Mouse (Mus musculus) gastrocnemius, adult 18-20 months (tissue): ENCODE results near the gene Sox6. TPM values are rescaled to one million over a fixed set of nuclear protein-coding genes. Genes with fewer than 3 reads are reported as not detected.
"Not testable (repeated sequence)": the region's sequence is repeated elsewhere in the genome, so short reads cannot be mapped to it uniquely, and the experiment has no call there.

Experiments used
- DNase-seq: peaks from one replicate; pipeline ENCODE4 v3.0.0; 2021; ENCODE audit warnings: low spot score
- total RNA-seq, 2 experiments: library from RNA; stranded (reverse); gene quantifications; 2 replicates each; pipeline ENCODE4 v1.2.3; 2021

Sox6 gene
- total RNA-seq, 2 experiments from 2014 or later, result 138 to 186 TPM

DNA sequence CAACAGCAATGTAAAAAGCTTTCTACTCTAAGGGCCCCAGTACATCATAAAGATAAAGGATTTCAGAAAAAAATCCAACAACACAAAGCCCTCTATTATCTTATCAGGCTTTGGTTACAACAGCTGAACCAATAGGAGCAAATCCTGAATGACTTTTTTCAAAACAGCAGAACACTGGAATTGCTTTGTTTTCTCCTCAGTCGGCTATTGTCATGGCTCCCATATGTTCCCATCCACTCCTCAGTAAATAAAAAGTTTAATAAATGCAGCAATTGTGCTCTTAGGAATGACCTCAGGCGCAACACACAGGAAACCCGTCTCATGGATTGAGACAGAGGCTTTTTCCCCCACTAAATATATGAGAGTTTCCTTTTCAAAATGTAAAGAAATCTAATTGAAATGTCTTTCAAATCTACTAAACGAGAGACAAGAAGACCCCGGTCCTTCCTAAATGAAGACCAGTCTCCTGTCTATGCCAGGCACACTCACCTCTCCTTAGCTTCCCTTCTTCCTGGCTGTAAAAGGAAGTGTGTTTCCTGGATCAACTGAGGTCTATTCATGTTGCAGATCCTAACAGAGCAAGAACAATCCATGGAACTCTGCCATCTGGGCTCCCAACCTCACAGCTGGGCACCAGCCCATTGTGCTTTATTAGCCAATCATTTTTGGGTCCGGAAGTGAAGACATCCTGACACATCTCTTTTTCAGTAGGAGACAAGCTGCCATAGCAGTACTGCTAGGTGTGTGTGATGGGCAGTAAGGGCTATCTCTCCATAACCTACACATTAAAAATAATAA is 369.2 kb downstream of the Sox6 start:
- DNase-seq, result no peak

DNA sequence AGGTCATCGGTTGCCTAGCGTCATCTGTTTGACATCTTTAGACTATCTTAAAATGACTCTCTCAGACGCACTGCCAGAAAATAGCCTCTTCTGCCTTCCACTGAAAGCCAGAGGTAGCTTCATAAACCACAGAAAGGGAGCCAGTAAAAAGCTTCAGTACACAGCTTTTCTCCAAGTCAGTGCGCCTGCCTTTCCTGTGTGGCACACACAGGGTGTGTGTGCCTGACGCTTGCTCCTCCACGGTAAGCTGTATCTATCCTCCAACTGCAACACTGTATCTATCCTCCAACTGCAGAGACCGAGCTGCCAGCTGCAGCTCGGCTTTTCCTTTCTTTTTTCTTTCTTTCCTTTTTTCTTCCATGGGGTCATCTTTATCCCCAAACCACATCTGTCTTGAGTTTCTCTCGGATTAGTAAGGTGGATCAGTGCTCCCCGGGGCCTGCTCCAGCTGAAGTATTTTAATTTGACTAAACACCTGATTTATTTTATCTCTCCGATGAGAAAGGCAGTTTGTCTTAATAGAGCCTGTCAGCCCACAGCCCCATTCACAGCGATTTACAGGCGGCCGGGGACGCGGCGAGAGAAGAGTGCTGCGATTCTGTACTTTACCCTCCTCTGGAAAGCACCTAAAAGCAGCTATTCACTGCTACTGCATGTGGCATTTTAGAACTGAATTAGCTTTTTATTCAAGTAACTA is 371.8 kb downstream of the Sox6 start:
- no peak for DNase-seq

DNA sequence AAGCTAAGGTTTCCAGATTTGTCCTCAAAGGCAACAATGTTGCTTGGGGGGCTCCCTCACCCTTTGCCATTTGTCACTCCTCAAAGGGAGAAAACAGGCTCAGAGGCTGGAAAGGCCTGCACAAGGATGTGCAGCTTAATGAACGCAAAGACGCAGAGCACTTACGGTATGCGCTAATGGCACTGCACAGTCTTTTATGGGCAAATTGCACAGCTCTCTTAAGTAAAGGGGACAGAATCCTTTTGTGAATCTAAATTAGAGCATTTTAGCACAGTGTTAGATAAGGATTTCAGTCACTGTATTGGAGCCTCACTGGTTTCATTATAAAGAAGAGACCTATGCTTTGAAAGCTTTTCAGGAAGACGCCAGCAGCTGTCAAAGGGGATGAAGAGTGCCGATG is 375.2 kb downstream of the Sox6 start:
- DNase-seq, result no peak

DNA sequence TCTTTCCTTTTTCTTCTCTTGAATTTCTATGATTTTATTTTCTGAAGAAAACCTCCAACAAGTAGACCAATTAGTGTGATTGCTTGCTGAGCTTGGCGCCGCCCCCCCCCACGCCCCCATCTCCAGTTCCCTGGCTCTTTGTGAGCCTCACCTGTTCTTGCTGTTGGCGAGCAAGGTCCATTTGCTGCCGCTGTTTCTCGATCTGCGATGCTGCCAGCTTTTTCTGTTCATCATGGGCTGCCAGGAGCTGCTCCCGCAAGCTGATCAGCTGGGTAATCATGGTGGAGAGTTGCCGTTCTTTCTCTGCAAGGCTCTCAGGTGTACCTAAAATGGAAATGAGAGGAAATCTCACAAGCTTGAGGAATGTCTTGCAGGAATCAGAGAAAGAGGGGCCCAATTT is 376.5 kb downstream of the Sox6 start:
- no peak for DNase-seq

DNA sequence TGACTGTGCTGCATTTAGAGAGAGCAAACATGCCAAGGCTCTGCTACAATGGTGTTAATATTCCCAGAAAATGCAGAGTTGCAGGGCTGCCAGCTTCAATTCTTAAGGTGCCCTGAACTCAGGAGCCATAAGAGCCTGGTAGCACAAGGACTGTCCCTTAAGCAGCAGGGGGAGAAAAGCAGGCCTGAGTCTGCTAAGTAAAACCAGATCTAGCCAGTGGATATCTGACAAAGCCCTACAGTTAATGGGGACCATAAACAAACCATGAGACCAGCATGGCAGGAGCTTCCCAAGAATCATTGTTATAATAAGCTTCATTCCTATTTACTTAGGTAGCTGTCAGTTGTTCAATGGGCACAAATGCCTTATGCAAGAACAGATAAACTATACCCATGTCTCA is 391.9 kb downstream of the Sox6 start:
- DNase-seq, result no peak

DNA sequence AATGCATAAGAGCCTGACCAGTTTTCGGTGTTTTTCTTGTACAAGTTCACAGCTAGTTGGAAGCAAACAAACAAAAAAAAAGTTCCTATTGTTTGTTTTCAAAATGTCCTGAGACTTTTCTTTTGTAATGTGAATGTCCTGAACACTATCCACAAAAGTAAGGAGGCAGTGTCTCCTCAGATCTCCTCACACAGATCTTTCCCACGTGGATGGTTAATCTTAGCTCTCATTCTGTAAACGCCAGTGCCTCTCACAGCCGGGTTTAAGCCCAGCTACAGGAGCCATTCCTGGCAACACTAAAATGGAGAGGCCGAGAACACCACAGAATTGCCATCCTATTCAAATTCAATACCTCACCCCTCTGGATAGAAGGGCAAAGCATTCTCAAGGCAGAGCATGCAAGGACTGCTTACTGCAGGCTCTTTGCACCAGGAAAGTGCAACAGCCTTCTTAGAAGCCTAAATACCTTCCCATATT is 392.6 kb downstream of the Sox6 start:
- no peak for DNase-seq

DNA sequence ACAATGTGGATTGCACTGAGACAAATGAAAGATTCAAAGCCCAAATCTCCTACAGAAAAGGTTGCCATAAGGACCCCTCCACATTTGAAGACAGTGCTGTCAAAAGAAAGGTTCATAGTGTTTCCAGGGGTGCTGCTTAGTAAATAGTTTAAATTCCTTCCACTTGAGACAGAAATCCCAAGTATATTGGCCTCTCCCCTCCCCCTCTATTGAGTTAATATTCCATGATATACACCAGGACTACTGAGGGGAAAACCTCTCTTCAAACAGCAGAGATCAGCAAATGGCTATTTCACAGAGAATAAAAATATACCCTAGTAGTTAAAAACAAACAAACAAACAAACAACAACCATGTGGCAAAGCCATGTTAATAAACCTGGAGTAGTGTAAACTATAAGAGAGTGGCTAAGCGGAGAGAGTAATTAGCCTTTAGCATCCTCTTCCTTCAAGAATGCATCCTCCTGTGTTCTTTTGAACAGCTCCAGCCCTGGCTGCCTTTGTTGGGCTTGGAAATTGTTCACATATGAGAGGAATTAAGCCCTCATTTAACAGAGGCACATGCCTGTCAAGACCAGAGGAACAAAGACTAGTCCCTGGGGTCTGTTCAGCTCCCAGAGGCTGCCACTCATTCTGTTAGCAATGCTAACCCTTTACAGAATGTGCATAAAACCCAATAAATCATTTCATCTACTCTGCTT is 393.2 kb downstream of the Sox6 start:
- DNase-seq, result no peak

DNA sequence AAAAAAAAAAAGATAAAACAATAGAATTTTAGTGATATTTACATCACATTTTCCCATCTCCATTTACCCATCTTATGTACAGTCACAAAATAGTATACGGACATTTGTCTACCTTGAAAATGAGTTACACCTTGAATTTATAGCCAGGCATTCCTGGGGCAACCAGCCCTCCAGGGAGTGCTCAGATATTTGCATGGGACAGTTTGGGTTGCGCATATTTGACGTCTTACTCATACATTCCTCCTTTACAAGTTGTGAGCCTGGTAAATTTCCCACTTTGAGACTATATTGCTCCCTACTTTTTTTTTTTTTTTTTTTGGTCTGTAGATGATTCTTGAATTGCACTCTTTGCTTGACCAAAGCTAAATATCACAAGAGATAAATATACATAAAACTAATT is 407.9 kb downstream of the Sox6 start:
- DNase-seq, result no peak

DNA sequence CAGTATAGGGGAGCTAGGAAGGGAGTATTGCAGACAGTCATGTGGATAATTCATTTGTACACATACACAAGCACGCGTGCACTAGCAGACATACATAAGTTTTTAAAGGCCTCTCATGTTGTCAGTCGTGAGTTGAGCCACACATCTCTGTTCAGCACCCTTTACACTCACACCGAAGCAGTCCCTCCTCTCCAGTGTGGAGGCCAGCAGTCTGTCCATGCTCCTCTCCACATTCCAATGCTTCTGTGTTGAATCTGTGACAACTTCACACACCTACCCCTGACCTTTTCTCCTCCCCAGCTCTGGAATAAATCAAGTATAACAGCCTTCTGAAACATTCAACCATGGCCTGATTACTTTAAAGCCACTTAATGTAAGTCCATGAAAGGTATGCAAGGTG is 408.3 kb downstream of the Sox6 start:
- no peak for DNase-seq

DNA sequence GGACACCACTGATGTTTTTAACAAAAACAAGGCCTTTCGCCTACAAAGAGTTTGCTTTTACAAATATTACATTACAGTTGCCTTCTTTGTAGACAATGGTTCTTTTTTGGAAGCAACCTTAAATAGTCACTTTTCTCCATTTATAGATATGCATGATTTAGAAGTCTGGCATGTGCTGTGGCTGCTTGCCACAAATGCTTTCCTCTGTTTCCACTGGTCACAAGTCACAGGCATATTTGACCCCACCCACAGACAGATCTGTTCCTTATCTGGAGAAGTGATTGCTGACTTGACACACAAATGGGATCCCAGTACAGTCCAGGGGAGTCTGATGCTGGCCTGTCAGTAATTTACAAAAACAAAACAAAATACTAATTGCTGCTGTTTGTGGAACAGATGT is 409.8 kb downstream of the Sox6 start:
- no peak for DNase-seq

DNA sequence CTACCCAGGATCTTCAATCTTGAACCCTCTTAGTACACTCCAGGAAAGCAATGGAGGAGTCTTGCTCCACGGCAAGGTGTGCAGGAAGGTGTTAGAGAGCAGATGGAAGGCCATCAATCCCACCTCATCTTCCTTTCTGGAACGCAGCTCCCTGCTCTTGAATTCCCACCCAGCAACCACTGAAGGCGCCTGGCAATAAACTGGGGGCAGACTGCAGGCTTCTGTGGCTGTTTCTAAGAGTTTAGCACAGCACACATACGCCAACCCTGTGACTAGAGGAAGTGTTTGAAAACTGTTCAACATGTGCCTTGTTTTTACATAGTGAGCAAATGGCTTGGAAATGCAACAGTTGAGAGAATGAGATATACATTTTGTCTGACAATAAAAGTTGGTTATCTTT is 412.6 kb downstream of the Sox6 start:
- DNase-seq, result no peak

DNA sequence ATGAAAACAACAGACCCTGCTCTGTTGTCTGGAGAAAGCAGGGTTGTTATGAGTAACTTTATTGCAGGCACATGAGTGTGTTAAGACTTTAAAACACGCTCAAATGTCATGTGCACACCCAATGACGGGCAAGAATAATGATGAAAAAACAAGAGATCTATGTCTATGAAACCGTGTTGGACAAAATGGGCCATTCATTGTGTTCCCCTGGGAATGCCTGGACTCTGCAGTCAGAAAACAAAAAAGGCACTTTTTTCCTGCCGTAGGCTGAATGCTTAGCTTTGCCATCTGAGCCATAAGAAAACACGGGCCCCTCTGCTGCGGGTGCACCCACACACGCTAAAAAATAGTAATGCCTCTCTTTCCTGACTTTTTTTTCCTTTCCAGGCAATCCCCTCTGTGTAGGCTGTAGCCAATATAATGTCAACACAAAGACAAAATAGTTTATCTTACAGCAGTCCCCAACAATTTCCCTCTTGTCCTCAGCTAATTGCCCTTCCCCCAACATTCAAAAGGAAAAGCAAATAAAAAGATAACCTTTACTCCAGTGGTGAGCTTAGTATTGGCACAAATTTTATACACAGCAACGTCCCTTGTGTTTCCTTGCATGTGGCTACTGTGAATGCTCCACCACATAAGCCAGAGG is 413.6 kb downstream of the Sox6 start:
- no peak for DNase-seq

DNA sequence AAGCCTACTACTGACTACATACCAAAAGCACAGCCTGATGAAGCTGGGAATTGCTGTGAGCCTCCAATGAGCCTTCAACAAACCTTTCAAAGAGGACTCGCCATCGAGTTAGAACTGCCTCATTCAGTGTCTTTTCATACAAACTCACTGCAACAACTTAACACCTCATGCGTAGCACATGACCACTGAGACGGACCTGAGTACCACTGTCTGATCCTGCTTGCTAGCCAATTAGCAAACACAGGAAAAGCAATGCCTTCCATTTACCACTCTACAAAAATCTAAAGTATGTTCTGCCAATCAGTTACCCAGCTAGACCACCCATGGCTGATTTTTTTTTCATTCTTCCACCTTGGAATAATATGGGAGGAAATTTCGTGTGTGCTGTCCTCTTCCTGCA is 414.1 kb downstream of the Sox6 start:
- no peak for DNase-seq

DNA sequence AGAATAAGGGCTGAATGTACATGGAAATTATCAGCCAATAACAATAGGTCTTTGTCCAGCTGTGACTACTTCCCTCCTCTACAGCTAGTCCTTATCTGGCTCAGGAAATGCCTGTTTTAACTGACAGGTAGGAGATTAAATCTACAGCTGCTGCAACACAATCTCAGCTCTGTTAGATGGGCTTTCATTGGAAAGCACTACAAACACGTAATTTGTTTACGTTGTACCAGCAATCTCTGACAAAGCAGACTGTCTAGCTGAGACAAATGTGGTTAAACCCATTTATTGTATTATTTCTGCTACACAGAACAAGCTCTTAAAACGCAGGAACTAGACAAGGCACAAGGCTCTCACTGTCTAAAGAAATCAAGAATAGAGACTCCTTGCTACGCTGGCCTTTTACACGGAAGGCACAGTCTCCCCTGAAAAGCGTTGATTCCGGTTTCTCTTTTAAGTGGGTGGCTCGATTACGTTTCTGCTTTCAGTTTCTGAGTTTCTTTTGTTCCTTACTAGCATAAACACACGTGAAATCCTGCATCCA is 422.8 kb downstream of the Sox6 start:
- DNase-seq, result no peak

DNA sequence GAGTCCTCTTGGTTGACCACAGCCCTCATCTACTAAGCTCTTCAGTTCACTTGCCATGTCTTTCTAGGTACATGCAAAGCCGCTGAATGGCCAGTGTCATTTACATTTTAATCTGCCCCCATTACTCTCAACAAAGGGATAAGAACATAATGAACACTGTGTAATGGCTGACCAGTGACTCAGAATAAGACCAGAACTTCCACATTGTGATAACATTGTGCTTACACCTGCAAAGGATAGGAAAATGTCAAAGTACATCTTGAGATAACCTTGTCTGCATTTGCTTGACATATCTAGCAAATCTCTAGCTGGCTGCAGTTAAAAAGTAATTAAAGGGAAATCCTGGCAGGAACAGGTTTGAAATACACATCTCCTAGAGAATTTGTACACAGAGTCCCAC is 431.1 kb downstream of the Sox6 start:
- no peak for DNase-seq

DNA sequence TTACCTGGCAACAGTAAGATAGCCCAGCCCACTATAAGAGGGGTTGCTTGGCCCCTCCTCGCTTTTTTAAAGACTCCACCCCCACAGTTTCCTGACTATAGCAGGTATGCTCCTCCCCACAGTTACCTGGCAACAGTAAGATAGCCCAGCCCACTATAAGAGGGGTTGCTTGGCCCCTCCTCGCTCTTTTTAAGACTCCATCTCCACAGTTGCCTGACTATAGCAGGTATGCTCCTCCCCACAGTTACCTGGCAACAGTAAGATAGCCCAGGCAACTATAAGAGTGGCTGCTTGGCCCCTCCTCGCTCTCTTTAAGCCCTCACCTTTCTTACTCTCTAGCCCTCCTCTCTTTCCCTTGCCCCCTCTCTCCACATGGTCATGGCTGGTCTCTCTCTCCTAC is 432.5 kb downstream of the Sox6 start:
- DNase-seq, result not testable (repeated sequence)

DNA sequence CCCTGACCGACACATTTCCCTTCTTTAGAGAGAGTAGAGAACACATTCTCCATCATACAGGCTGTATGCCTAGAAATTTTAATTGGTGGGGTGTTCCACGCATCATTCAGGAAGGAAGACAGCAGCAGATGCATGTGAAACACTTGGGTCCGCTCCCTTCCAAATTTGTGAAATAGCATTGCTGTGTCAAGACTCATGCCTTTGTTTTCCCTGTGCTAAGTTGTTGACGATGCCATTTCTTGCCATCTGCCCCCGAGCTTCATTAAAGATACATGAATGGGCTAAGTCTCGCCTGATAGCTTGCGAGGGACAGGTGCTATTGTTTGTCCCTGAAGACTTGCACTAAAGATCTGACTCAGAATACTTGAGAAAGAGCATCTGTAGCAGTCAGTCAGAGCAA is 433.7 kb downstream of the Sox6 start:
- DNase-seq, result no peak

DNA sequence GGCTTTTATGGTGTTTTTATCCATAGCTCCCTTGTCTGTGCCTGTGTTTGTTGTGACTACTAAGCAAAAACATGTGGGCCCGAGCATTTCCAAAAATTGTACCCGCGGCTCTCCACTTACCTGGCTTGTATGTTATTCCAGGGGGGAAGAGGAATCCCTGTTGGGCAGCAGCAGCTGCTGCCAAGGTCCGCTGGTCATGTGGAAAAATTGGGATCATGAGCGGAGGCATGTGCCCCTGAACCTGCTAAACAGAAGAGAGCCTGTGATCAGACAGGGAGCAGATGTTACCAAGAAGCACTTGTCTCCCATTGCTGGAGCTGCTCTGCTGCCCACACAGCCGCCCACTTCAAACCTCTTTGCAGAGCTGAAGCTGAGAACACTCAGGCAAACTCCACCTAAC is 441.2 kb downstream of the Sox6 start:
- DNase-seq, result no peak

DNA sequence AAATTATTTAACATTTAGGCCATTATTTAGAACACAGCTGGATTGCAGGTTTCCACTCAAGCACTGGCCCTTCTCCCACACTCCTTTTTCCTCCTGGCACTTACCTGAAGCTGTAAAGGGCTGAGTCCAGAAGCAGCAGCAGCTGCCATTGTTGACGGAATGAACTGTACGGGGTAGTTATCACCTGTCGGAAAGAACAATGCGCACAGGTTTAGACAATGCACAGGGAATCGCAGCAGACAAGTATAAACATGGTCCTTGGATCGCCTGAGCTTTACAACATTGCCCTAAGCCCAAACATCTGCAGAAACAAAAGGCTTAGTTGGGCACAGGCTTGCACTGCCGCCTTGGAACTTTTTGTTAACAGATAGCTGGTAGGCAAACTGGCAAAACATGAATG is 458.1 kb downstream of the Sox6 start:
- DNase-seq, result no peak

DNA sequence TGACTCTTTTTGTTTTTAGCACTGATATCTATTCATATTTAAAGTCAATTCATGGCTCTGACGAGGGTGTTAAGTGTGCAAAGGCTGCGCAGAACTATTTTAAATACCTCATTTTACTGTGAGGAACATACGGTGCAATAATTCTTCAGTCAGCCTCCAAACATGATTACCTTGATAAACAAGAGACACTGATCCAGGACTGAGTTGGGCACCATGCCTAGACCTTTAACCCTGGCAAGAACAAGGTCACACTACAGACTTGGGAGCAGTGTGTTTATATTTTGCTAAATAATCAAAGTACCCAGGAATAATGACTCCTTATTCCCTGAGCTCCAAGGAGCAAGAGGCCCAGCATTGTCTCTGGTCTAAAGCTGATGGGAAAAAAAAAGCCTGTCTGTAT is 458.8 kb downstream of the Sox6 start:
- DNase-seq, result no peak

DNA sequence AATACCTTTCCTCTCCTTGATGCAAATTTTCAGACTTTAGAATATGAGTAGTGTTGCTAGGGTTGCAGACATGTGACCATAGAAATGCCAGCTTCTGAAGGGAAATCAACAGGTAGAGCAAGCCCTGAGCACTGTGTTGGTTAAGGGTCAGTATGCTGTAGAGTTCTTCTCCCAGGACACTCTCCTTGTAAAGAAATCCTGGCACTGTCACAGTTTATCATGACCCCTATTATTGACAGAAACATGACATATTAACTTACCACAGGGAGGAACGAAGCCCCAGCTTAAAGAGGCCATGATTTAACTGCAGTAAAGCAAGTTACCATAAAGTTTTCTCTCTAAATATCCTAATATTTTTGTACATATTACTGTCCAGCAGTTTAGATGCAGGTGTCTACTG is 462.2 kb downstream of the Sox6 start:
- DNase-seq, result no peak

DNA sequence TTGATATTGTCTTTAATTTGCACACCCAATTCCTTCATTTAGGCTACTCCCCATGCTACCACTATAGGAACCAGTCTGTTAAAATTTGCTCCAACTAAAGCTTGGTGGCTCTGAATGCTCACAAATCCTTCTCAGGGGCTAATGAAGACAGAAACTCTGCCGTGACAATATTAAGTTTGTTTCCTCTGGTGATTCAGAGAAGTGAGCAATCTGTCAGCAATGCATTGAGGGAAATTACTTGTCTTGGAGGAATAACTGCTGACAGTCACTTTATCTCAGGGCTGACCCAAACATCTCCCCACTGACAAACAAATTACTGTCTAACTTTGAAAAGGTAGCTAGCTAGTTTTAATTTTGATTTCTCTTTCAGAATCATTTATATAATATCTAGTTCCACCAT is 463.8 kb downstream of the Sox6 start:
- no peak for DNase-seq
